Mouse (Mus musculus): Measurements from ENCODE around the gene Col5a1.

Gene Col5a1

DNA sequence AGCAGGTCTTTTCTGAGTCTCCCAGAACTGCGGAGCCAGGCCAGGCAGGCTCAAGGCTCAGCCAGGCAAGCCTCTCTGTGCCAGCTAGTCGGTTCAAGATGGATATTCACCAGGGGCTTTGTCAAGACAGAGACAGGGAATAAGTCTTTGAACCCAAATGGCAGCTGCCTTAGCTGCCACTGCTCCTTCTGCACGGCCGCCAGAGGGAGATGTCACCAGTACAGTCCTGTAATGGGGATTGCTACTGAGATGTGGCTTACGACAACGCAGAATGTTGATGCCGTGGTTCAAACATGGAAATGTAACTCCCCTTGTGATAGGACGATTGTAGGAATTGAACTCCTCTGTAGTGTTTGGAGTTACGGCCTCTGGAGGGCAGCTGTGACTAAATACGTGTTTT, 199.9 kb downstream of the Col5a1 start:
- DNase-seq (ENCODE audit: low read depth, low spot score) = no peak

DNA sequence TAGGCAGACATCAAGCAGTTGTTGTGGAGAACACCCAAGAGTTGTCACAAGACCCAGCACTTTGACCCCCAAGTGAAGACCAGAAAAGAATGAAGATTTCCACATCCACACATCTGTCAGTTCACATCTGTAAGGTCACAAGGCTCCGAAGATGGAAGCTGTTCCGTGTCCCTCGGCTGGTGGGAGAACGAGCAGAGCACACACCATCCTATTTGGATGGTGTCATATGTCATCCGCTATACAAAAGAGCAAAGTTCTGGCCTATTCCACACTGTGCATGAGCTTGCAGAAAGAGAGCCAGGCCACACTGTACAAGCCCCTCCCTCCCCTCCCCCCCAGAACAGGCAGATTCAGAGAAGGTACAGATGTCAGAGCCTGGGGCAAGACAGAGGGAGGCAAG, 202.9 kb downstream of the Col5a1 start:
- no peak for DNase-seq (ENCODE audit: low read depth, low spot score)
